Mouse (Mus musculus) MEL (cell line): ENCODE data around the gene Gm20388.

Source experiments
- CTCF ChIP-seq, 3 experiments: IDR thresholded peaks in 2 of 3; conservative IDR thresholded peaks in 1 of 3; 2 replicates each; pipeline ENCODE4 v1.5.1; 2011 to 2012; ENCODE audit warnings: low read length in 3 of 3, low read depth in 2 of 3, mild to moderate bottlenecking in 2 of 3, improper control_type of control experiment in 1 of 3, inconsistent platforms in 1 of 3, mixed read lengths in 1 of 3, moderate library complexity in 1 of 3; ENCODE audit not compliant: control insufficient read depth in 1 of 3, insufficient read depth in 1 of 3, poor library complexity in 1 of 3, severe bottlenecking in 1 of 3
- JUND ChIP-seq: IDR thresholded peaks from 2 replicates; pipeline ENCODE4 v1.6.1; 2011; ENCODE audit warnings: low read depth, mild to moderate bottlenecking, improper control_type of control experiment, low read length
- NRF1 ChIP-seq: IDR thresholded peaks from 2 replicates; pipeline ENCODE4 v1.6.1; 2014; ENCODE audit warnings: low read depth, mild to moderate bottlenecking, inconsistent platforms, low read length, improper control_type of control experiment, moderate library complexity; ENCODE audit not compliant: poor library complexity, insufficient read depth, severe bottlenecking
- USF1 ChIP-seq: IDR thresholded peaks from 2 replicates; pipeline ENCODE4 v1.6.1; 2014; ENCODE audit warnings: low read depth, mild to moderate bottlenecking, inconsistent platforms, low read length, improper control_type of control experiment, moderate library complexity

- TF ChIP-seq NRF1 = no peak
- TF ChIP-seq CTCF (IDR thresholded peaks at IDR 0.05 in 2 of 3, conservative IDR thresholded peaks at IDR 0.05 in 1 of 3; ENCODE audit: control insufficient read depth in 1 of 3, insufficient read depth in 1 of 3, low read depth in 2 of 3, low read length in 3 of 3, poor library complexity in 1 of 3, severe bottlenecking in 1 of 3) = no peak
- TF ChIP-seq USF1 = no peak
- no peak for TF ChIP-seq JUND
Measured at GRCm38 (mm10) chr8:120181274-120181673, 270.6 kb downstream of the Gm20388 start.
